Mouse (Mus musculus) CH12.LX (cell line): Measurements from ENCODE around the gene Pcyt2. TPM values are rescaled to one million over a fixed set of nuclear protein-coding genes. Genes with fewer than 3 reads are reported as not detected.

Experiments used
- DNase-seq: peaks from one replicate; pipeline ENCODE4 v3.0.0-alpha.2; 2013; ENCODE audit errors: extremely low read depth
- H3K27ac ChIP-seq: 2 replicates; pipeline ENCODE4 v1.5.1; 2012; ENCODE audit warnings: low read depth, mild to moderate bottlenecking, control low read depth, moderate library complexity; ENCODE audit not compliant: insufficient read depth
- H3K27me3 ChIP-seq: replicated peaks from 2 replicates; pipeline ENCODE3; 2012; ENCODE audit warnings: inconsistent platforms
- H3K36me3 ChIP-seq, 2 experiments: replicated peaks in 1 of 2; 2 replicates each; pipeline versions ENCODE3 to v1.6.1; 2012; ENCODE audit warnings: inconsistent platforms in 1 of 2, low read length in 1 of 2, mild to moderate bottlenecking in 1 of 2, mixed read lengths in 1 of 2, moderate library complexity in 1 of 2; ENCODE audit not compliant: control insufficient read depth in 1 of 2, insufficient read depth in 1 of 2
- H3K4me1 ChIP-seq, 2 experiments: 2 replicates each; pipeline ENCODE4 v1.6.1; 2012; ENCODE audit warnings: inconsistent platforms in 1 of 2, moderate library complexity in 1 of 2; ENCODE audit not compliant: insufficient read depth in 2 of 2, control insufficient read depth in 1 of 2
- H3K4me2 ChIP-seq: 2 replicates; pipeline ENCODE4 v1.6.1; 2012; ENCODE audit warnings: low read depth, mild to moderate bottlenecking, control low read depth; ENCODE audit not compliant: poor library complexity, insufficient read depth, severe bottlenecking
- H3K4me3 ChIP-seq, 3 experiments: fragments of 150-350 bp in 1 of 3; sonication (generic) in 1 of 3; replicated peaks in 1 of 3; 2 replicates each; pipeline versions ENCODE3 to v1.5.1; 2011 to 2012; ENCODE audit warnings: low read depth in 2 of 3, low read length in 2 of 3, mild to moderate bottlenecking in 2 of 3, moderate library complexity in 2 of 3, control low read depth in 1 of 3, improper control_type of control experiment in 1 of 3, inconsistent platforms in 1 of 3, mixed read lengths in 1 of 3; ENCODE audit not compliant: poor library complexity in 1 of 3
- H3K79me2 ChIP-seq: replicated peaks from 2 replicates; pipeline ENCODE4 v1.6.1; 2012; ENCODE audit warnings: mild to moderate bottlenecking, moderate library complexity; ENCODE audit not compliant: control insufficient read depth, poor library complexity, insufficient read depth, severe bottlenecking; ENCODE audit errors: extremely low read depth
- H3K9ac ChIP-seq: 2 replicates; pipeline ENCODE4 v1.6.1; 2012; ENCODE audit warnings: low read depth, mild to moderate bottlenecking, control low read depth, moderate library complexity; ENCODE audit not compliant: insufficient read depth
- H3K9me3 ChIP-seq: replicated peaks from 2 replicates; pipeline ENCODE3; 2012; ENCODE audit warnings: low read length, inconsistent platforms, mixed read lengths
- BHLHE40 ChIP-seq: IDR thresholded peaks from 2 replicates; pipeline ENCODE4 v1.6.1; 2011; ENCODE audit warnings: mild to moderate bottlenecking, low read depth, low read length, improper control_type of control experiment
- CHD1 ChIP-seq: IDR thresholded peaks from 2 replicates; pipeline ENCODE4 v1.6.1; 2012; ENCODE audit warnings: low read depth, low read length, improper control_type of control experiment, inconsistent platforms
- CHD2 ChIP-seq: IDR thresholded peaks from 2 replicates; pipeline ENCODE4 v1.6.1; 2011; ENCODE audit warnings: low read length, improper control_type of control experiment
- CTCF ChIP-seq, 2 experiments: IDR thresholded peaks in 1 of 2; conservative IDR thresholded peaks in 1 of 2; 2 replicates each; pipeline ENCODE4 v1.5.1; 2011 to 2012; ENCODE audit warnings: low read depth in 2 of 2, low read length in 2 of 2, improper control_type of control experiment in 1 of 2, inconsistent platforms in 1 of 2, mild to moderate bottlenecking in 1 of 2, moderate library complexity in 1 of 2
- E2F4 ChIP-seq: IDR thresholded peaks from 2 replicates; pipeline ENCODE4 v1.6.1; 2011; ENCODE audit warnings: low read depth, low read length, improper control_type of control experiment; ENCODE audit not compliant: insufficient replicate concordance
- ELF1 ChIP-seq: IDR thresholded peaks from 2 replicates; pipeline ENCODE4 v1.6.1; 2014; ENCODE audit warnings: low read depth, mild to moderate bottlenecking, inconsistent platforms, low read length, improper control_type of control experiment
- EP300 ChIP-seq: IDR thresholded peaks from 2 replicates; pipeline ENCODE4 v1.6.1; 2011; ENCODE audit warnings: low read length, improper control_type of control experiment
- ETS1 ChIP-seq: conservative IDR thresholded peaks from 2 replicates; pipeline ENCODE4 v1.6.1; 2012; ENCODE audit warnings: low read depth, mild to moderate bottlenecking, inconsistent platforms, low read length, improper control_type of control experiment, moderate library complexity
- GABPA ChIP-seq: IDR thresholded peaks from 2 replicates; pipeline ENCODE4 v1.6.1; 2012; ENCODE audit warnings: low read depth, low read length, improper control_type of control experiment, inconsistent platforms; ENCODE audit not compliant: insufficient replicate concordance
- HCFC1 ChIP-seq: IDR thresholded peaks from 2 replicates; pipeline ENCODE4 v1.6.1; 2012; ENCODE audit warnings: low read depth, mild to moderate bottlenecking, inconsistent platforms, low read length, improper control_type of control experiment
- IRF4 ChIP-seq: IDR thresholded peaks from 2 replicates; pipeline ENCODE4 v1.6.1; 2014; ENCODE audit warnings: low read depth, mild to moderate bottlenecking, inconsistent platforms, low read length, improper control_type of control experiment
- JUN ChIP-seq: IDR thresholded peaks from 2 replicates; pipeline ENCODE4 v1.6.1; 2011; ENCODE audit warnings: low read depth, mild to moderate bottlenecking, low read length, improper control_type of control experiment, moderate library complexity; ENCODE audit not compliant: insufficient read depth
- JUND ChIP-seq: conservative IDR thresholded peaks from 2 replicates; pipeline ENCODE4 v1.6.1; 2011; ENCODE audit warnings: low read depth, low read length, improper control_type of control experiment
- KAT2A ChIP-seq: IDR thresholded peaks from 2 replicates; pipeline ENCODE4 v1.6.1; 2012; ENCODE audit warnings: low read length, improper control_type of control experiment, inconsistent platforms; ENCODE audit not compliant: insufficient replicate concordance
- MAFK ChIP-seq: IDR thresholded peaks from 2 replicates; pipeline ENCODE4 v1.6.1; 2011; ENCODE audit warnings: low read length, improper control_type of control experiment; ENCODE audit not compliant: insufficient replicate concordance
- MAX ChIP-seq: IDR thresholded peaks from 2 replicates; pipeline ENCODE4 v1.6.1; 2011; ENCODE audit warnings: low read length, improper control_type of control experiment
- MAZ ChIP-seq: IDR thresholded peaks from 2 replicates; pipeline ENCODE4 v1.6.1; 2012; ENCODE audit warnings: low read depth, mild to moderate bottlenecking, inconsistent platforms, low read length, improper control_type of control experiment, moderate library complexity
- MEF2A ChIP-seq: IDR thresholded peaks from 2 replicates; pipeline ENCODE4 v1.6.1; 2014; ENCODE audit warnings: low read depth, mild to moderate bottlenecking, inconsistent platforms, low read length, improper control_type of control experiment, borderline replicate concordance
- MXI1 ChIP-seq: IDR thresholded peaks from 2 replicates; pipeline ENCODE4 v1.6.1; 2011; ENCODE audit warnings: mild to moderate bottlenecking, low read depth, low read length, improper control_type of control experiment
- MYC ChIP-seq: IDR thresholded peaks from 2 replicates; pipeline ENCODE4 v1.6.1; 2011; ENCODE audit warnings: low read depth, mild to moderate bottlenecking, improper control_type of control experiment, low read length
- NELFE ChIP-seq: IDR thresholded peaks from 2 replicates; pipeline ENCODE4 v1.6.1; 2011; ENCODE audit warnings: low read depth, low read length, improper control_type of control experiment
- NRF1 ChIP-seq: IDR thresholded peaks from 2 replicates; pipeline ENCODE4 v1.6.1; 2014; ENCODE audit warnings: low read depth, mild to moderate bottlenecking, inconsistent platforms, low read length, improper control_type of control experiment, moderate library complexity
- PAX5 ChIP-seq: IDR thresholded peaks from 2 replicates; pipeline ENCODE4 v1.6.1; 2012; ENCODE audit warnings: low read length, inconsistent platforms, mixed read lengths
- POLR2A ChIP-seq: IDR thresholded peaks from 2 replicates; pipeline ENCODE4 v1.6.1; 2011; ENCODE audit warnings: low read depth, mild to moderate bottlenecking, improper control_type of control experiment, low read length
- POLR2AphosphoS2 ChIP-seq: IDR thresholded peaks from 2 replicates; pipeline ENCODE4 v1.6.1; 2011; ENCODE audit warnings: low read depth, low read length, improper control_type of control experiment
- RAD21 ChIP-seq: IDR thresholded peaks from 2 replicates; pipeline ENCODE4 v1.6.1; 2011; ENCODE audit warnings: low read depth, mild to moderate bottlenecking, low read length, improper control_type of control experiment, moderate library complexity
- RCOR1 ChIP-seq: conservative IDR thresholded peaks from 2 replicates; pipeline ENCODE4 v1.6.1; 2012; ENCODE audit warnings: low read depth, mild to moderate bottlenecking, inconsistent platforms, low read length, improper control_type of control experiment
- SIN3A ChIP-seq: IDR thresholded peaks from 2 replicates; pipeline ENCODE4 v1.6.1; 2012; ENCODE audit warnings: low read length, improper control_type of control experiment, inconsistent platforms
- SMC3 ChIP-seq: IDR thresholded peaks from 2 replicates; pipeline ENCODE4 v1.6.1; 2011; ENCODE audit warnings: low read depth, low read length, improper control_type of control experiment
- TBP ChIP-seq: conservative IDR thresholded peaks from 2 replicates; pipeline ENCODE4 v1.6.1; 2011; ENCODE audit warnings: low read depth, low read length, improper control_type of control experiment
- TCF12 ChIP-seq: IDR thresholded peaks from 2 replicates; pipeline ENCODE4 v1.6.1; 2014; ENCODE audit warnings: low read depth, mild to moderate bottlenecking, inconsistent platforms, low read length, improper control_type of control experiment
- UBTF ChIP-seq: IDR thresholded peaks from 2 replicates; pipeline ENCODE4 v1.6.1; 2012; ENCODE audit warnings: low read depth, mild to moderate bottlenecking, inconsistent platforms, low read length, improper control_type of control experiment, moderate library complexity
- USF1 ChIP-seq: IDR thresholded peaks from 2 replicates; pipeline ENCODE4 v1.6.1; 2014; ENCODE audit warnings: low read depth, mild to moderate bottlenecking, inconsistent platforms, low read length, improper control_type of control experiment
- USF2 ChIP-seq: conservative IDR thresholded peaks from 2 replicates; pipeline ENCODE4 v1.6.1; 2011; ENCODE audit warnings: low read depth, low read length, improper control_type of control experiment
- ZC3H11A ChIP-seq: IDR thresholded peaks from 2 replicates; pipeline ENCODE4 v1.6.1; 2012; ENCODE audit warnings: low read depth, mild to moderate bottlenecking, inconsistent platforms, low read length, improper control_type of control experiment
- ZKSCAN1 ChIP-seq: IDR thresholded peaks from 2 replicates; pipeline ENCODE4 v1.6.1; 2012; ENCODE audit warnings: low read depth, inconsistent platforms, low read length, improper control_type of control experiment, borderline replicate concordance
- ZMIZ1 ChIP-seq: IDR thresholded peaks from 2 replicates; pipeline ENCODE4 v1.6.1; 2012; ENCODE audit warnings: low read depth, mild to moderate bottlenecking, inconsistent platforms, low read length, improper control_type of control experiment
- ZNF384 ChIP-seq: IDR thresholded peaks from 2 replicates; pipeline ENCODE4 v1.6.1; 2012; ENCODE audit warnings: low read depth, low read length, improper control_type of control experiment, inconsistent platforms
- dilution Hi-C: fragments of 300-500 bp; cut with MboI; formaldehyde crosslinking; loops from 2 replicates; pipeline ENCODE4 v1.14.3; 2020; ENCODE audit warnings: low sequenced_read_pairs; ENCODE audit not compliant: extremely low pct_unique_long_range_greater_than_20kb, extremely low pct_ligation_motif_present
- in situ Hi-C: fragments of 300-500 bp; cut with MboI; formaldehyde crosslinking; loops from 3 replicates; pipeline ENCODE4 v1.14.3; 2019; ENCODE audit warnings: low sequenced_read_pairs, low pct_ligation_motif_present, low pct_unique_long_range_greater_than_20kb, mixed read lengths
- polyA plus RNA-seq: library from polyadenylated mRNA; unstranded; fragments of >175 nt; gene quantifications from 2 replicates; pipeline ENCODE4 v1.2.1, GENCODE M21; 2012; ENCODE audit warnings: low read depth; ENCODE audit not compliant: insufficient read length
- total RNA-seq, 2 experiments: library from RNA; depleted of rRNA; stranded (reverse); fragments of 300-350 nt in 1 of 2; fragments of >200 nt in 1 of 2; gene quantifications; 2 replicates each; pipeline ENCODE4 v1.2.3; 2012 to 2014

Gene Pcyt2
- total and polyA plus RNA-seq, 3 experiments, result 154 to 166 (median 155) TPM

GRCm38 (mm10) chr11:120623961-120624679 lies 6.4 kb upstream of the Pcyt2 start:
- Histone ChIP-seq H3K9me3 (no peaks in the 10 kb centered on the region), H3K9ac (peak overlapping the region; percentile 93), H3K27ac (peak overlapping the region; percentile 83), H3K79me2 (peaks cover 26% of the 10 kb centered on the region), H3K4me3 (peak overlapping the region; percentile 82 to 100 (median 100)), H3K4me2 (peak overlapping the region; percentile 86), H3K36me3 (peaks cover 55 to 77% of the 10 kb centered on the region in 2 experiments), H3K4me1 (peaks cover 27 to 52% of the 10 kb centered on the region in 2 experiments), H3K27me3 (no peaks in the 10 kb centered on the region)
- dilution Hi-C loops, result no loop called here
- in situ Hi-C loops, result loop anchor here (10.0 kb wide), 1 partner anchor 61 kb away; no protein-coding TSS in a partner anchor
- DNase-seq, result peak; percentile 74
- TF ChIP-seq CHD2, result no peak
- no peak for TF ChIP-seq PAX5
- TF ChIP-seq RCOR1, result no peak
- peak; percentile 68; the same call in 1 of the 2 replicates for TF ChIP-seq MYC
- TF ChIP-seq EP300, result no peak
- no peak for TF ChIP-seq ELF1
- TF ChIP-seq TCF12, result peak; percentile 44; the same call in 1 of the 2 replicates
- peak; percentile 82 for TF ChIP-seq MXI1
- TF ChIP-seq POLR2AphosphoS2, result no peak
- TF ChIP-seq JUND, result no peak
- no peak for TF ChIP-seq IRF4
- TF ChIP-seq NELFE, result no peak
- peak; percentile 88 for TF ChIP-seq RAD21
- peak; percentile 93 for TF ChIP-seq SMC3
- TF ChIP-seq CTCF (conservative IDR thresholded peaks at IDR 0.05 in 1 of 2, IDR thresholded peaks at IDR 0.05 in 1 of 2; ENCODE audit: low read depth in 2 of 2, low read length in 2 of 2), result peak; percentile 40 to 96; a peak in 3 of 4 replicates
- TF ChIP-seq MEF2A, result no peak
- no peak for TF ChIP-seq ZNF384
- TF ChIP-seq SIN3A, result 0 out of 2 replicates have a peak, but pooled peaks have one; percentile 45
- no peak for TF ChIP-seq JUN
- TF ChIP-seq ETS1, result no peak
- TF ChIP-seq GABPA, result no peak
- no peak for TF ChIP-seq POLR2A
- peak; percentile 50; the same call in 1 of the 2 replicates for TF ChIP-seq NRF1
- 0 out of 2 replicates have a peak, but pooled peaks have one; percentile 11 for TF ChIP-seq MAZ
- peak; percentile 77 for TF ChIP-seq ZC3H11A
- no peak for TF ChIP-seq USF1
- peak; percentile 80; the same call in 1 of the 2 replicates for TF ChIP-seq CHD1
- no peak for TF ChIP-seq BHLHE40
- no peak for TF ChIP-seq HCFC1
- TF ChIP-seq MAX, result no peak
- TF ChIP-seq USF2, result no peak
- TF ChIP-seq UBTF, result peak; percentile 87; the same call in 1 of the 2 replicates
- TF ChIP-seq MAFK, result no peak
- TF ChIP-seq E2F4, result no peak
- no peak for TF ChIP-seq ZKSCAN1
- TF ChIP-seq TBP, result no peak
- TF ChIP-seq KAT2A, result no peak
- no peak for TF ChIP-seq ZMIZ1
